Mouse (Mus musculus): ENCODE data around the gene Efcab1. TPM values are rescaled to one million over a fixed set of nuclear protein-coding genes. Genes with fewer than 3 reads are reported as not detected.
"Not testable (repeated sequence)": the region's sequence is repeated elsewhere in the genome, so short reads cannot be mapped to it uniquely, and the experiment has no call there.

Gene Efcab1
- polyA plus RNA-seq, 1 experiment from 2014 or later = 8.6 TPM

DNA sequence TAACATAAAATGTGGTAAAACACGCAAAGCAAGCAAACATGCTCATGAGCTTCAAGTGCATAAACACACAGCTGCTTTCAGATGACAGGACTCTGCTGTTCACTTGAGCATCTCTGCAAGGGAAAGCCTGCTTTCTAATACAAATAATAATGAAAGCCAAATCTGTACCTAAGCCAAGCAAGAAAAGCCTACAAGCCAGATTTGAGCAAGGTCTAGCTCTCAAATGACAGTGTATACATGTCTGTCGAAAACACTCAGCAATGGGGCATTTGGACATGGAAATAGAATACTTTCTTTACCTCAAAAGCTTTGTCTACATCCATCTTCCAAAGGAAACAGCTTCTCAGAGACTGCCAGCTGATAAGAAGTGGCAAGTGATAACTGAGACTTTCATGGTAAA lies 10.9 kb upstream of the Efcab1 start:
- Histone ChIP-seq H3K36me3 (ENCODE audit: insufficient read depth) (no peaks in the 10 kb centered on the region), H3K27me3 (ENCODE audit: insufficient read depth, low read length) (no peaks in the 10 kb centered on the region), H3K4me1 (ENCODE audit: insufficient read depth) (peaks cover 7% of the 10 kb centered on the region), H3K4me2 (no peak overlapping the region), H3K27ac (ENCODE audit: low read depth) (peak overlapping the region; percentile 44; the same call in 1 of the 2 replicates), H3K9me3 (ENCODE audit: low read depth, low read length) (no peaks in the 10 kb centered on the region), H3K4me3 (ENCODE audit: low read depth, low read length) (no peak overlapping the region), H3K9ac (no peak overlapping the region)
- DNase-seq (peak; percentile 74), ATAC-seq (ENCODE audit: insufficient read depth) (peak; percentile 45; the same call in 1 of the 2 replicates)
- WGBS = 9% methylated on average over 2 of the region's 2 CpGs
- no peak for TF ChIP-seq CTCF (IDR thresholded peaks at IDR 0.05; ENCODE audit: low read depth)

DNA sequence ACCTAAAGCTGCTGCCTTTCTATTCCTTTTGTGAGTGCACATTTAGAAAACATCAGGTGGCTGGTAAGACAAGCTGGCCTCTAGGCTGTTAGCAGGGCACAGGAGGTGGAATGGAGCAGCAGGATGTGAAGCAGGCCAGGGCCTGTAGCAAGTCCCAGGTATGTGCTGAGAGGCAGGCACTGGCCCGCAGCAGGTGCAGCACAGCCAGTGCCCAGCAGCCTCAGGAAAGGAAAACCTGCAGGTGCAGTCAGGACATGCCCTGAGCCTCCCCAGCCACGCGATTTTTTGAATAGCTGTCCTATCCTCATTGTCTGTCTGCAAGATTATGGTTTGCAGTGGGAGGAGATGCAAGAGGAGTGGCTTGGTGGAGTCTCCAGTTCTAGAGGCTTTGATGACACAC lies 24.3 kb downstream of the Efcab1 start:
- not testable (repeated sequence) for H3K4me2 ChIP-seq; H3K27ac ChIP-seq (ENCODE audit: low read depth); H3K4me3 ChIP-seq (ENCODE audit: low read depth, low read length); H3K9ac ChIP-seq; H3K27me3 ChIP-seq (ENCODE audit: insufficient read depth, low read length); H3K9me3 ChIP-seq (ENCODE audit: low read depth, low read length); H3K4me1 ChIP-seq (ENCODE audit: insufficient read depth); H3K36me3 ChIP-seq (ENCODE audit: insufficient read depth); DNase-seq
- 0 out of 2 replicates have a peak, but pooled peaks have one; percentile 47 for ATAC-seq (ENCODE audit: insufficient read depth)
- 49% methylated on average over 3 of the region's 3 CpGs for WGBS

DNA sequence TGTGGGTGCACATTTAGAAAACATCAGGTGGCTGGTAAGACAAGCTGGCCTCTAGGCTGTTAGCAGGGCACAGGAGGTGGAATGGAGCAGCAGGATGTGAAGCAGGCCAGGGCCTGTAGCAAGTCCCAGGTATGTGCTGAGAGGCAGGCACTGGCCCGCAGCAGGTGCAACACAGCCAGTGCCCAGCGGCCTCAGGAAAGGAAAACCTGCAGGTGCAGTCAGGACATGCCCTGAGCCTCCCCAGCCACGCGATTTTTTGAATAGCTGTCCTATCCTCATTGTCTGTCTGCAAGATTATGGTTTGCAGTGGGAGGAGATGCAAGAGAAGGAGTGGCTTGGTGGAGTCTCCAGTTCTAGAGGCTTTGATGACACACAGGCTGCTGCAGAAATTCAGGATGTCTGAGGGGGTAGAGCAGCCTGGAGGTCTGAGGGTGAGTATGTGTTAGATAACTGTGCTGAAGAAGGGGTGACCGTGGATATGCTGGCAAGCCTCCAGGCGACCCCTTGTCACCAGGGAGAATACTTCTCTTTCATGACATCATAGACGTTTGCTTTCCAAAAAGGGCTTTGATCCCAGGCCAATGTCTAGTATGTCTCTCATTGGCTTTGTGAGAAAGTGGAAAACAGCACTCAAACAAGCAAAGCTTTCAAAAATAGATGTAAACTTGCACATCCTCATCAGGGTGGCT lies 30.2 kb downstream of the Efcab1 start:
- ATAC-seq (ENCODE audit: insufficient read depth) (peak; percentile 91), DNase-seq (peak; percentile 97)
- Histone ChIP-seq H3K4me1 (ENCODE audit: insufficient read depth) (peaks cover 18% of the 10 kb centered on the region), H3K27ac (ENCODE audit: low read depth) (peak overlapping the region; percentile 88)
- not testable (repeated sequence) for H3K4me2 ChIP-seq; H3K9me3 ChIP-seq (ENCODE audit: low read depth, low read length); H3K9ac ChIP-seq; H3K36me3 ChIP-seq (ENCODE audit: insufficient read depth); H3K27me3 ChIP-seq (ENCODE audit: insufficient read depth, low read length); H3K4me3 ChIP-seq (ENCODE audit: low read depth, low read length)
- 34% methylated on average over 7 of the region's 7 CpGs for WGBS

DNA sequence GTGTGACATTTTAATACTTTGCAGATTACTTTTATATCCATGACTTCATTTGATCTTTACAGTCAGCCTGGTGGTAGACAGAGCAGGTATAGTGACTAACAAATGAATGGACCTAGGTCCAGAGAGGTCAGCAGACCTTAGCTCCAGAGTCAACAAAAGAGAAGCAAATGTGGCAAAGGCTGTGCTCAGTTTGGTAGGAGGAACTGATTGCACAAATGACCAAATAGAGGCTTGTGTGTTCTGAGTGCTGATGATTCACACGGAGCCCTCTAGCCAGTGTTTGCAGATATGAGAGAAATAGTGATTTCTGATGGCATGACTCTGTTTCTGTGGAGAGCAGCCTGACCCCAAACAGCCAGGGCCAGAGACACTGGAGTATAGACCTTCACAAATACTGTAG lies 33.1 kb downstream of the Efcab1 start:
- H3K9ac ChIP-seq = no peak overlapping the region
- WGBS = 16% methylated on average over 1 of the region's 1 CpGs
- 0 out of 2 replicates have a peak overlapping the region, but pooled peaks have one; percentile 7 for H3K4me2 ChIP-seq
- peak overlapping the region; percentile 76 for H3K27ac ChIP-seq (ENCODE audit: low read depth)
- TF ChIP-seq CTCF (IDR thresholded peaks at IDR 0.05; ENCODE audit: low read depth) = no peak
- peaks cover 18% of the 10 kb centered on the region for H3K4me1 ChIP-seq (ENCODE audit: insufficient read depth)
- DNase-seq (no peak), ATAC-seq (ENCODE audit: insufficient read depth) (peak; percentile 23; the same call in 1 of the 2 replicates)
- H3K27me3 ChIP-seq (ENCODE audit: insufficient read depth, low read length) = no peaks in the 10 kb centered on the region
- no peak overlapping the region for H3K4me3 ChIP-seq (ENCODE audit: low read depth, low read length)
- H3K36me3 ChIP-seq (ENCODE audit: insufficient read depth) = no peaks in the 10 kb centered on the region
- no peaks in the 10 kb centered on the region for H3K9me3 ChIP-seq (ENCODE audit: low read depth, low read length)

DNA sequence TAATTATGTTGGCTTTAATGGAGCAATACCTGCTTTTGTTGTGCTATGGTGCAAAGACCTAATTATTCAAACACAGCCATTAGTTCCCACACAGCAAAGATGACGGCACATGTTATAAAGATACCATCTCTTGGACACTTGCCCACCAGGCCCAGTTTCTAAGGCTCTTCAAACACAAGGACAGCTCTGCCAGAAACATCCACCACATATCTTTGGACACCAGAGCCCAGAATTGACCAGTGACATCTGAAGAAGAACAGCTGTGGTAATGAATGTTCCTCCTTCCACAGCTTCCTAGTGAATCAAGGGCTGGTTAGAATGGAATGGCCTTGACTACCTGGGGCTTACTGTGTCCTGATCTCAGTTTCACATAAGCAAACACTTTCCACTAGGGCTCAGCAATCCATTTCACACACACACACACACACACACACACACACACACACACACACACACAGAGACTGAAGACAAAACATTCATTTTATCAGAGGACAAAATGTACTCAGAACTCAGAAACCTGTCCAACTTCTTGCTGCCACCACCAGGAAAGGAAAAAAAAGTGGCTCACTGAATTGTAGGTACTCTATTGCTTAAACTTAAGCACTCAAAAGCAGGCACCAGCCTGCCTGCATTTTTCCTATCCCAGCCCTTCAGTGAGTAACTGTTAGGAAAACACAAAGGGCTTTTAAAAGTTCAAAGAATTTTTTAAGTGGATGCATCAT lies 33.7 kb downstream of the Efcab1 start:
- peak; percentile 95 for DNase-seq
- WGBS = 33% methylated on average over 1 of the region's 1 CpGs
- H3K36me3 ChIP-seq (ENCODE audit: insufficient read depth) = no peaks in the 10 kb centered on the region

DNA sequence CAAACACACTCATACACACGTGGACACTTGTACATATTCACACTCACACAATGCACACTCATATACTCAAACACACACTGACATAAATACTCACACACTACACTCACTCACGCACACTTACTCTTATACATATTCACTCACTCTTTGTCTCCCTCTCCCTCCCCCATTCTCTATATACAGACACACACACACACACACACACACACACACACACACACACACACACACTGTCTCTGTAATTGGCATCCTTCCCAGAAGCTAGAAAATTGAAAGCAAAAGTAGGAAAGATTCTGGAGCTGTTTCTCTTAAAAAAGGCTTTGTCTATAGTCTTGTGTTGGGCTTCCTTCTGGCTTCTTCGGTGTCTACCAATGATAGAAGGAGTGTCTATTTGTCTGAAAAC lies 34.5 kb downstream of the Efcab1 start:
- Histone ChIP-seq H3K4me2 (no peak overlapping the region), H3K4me3 (ENCODE audit: low read depth, low read length) (no peak overlapping the region), H3K9me3 (ENCODE audit: low read depth, low read length) (no peaks in the 10 kb centered on the region), H3K27ac (ENCODE audit: low read depth) (peak overlapping the region; percentile 76), H3K27me3 (ENCODE audit: insufficient read depth, low read length) (no peaks in the 10 kb centered on the region), H3K4me1 (ENCODE audit: insufficient read depth) (peaks cover 18% of the 10 kb centered on the region), H3K9ac (no peak overlapping the region), H3K36me3 (ENCODE audit: insufficient read depth) (no peaks in the 10 kb centered on the region)
- no peak for TF ChIP-seq CTCF (IDR thresholded peaks at IDR 0.05; ENCODE audit: low read depth)
- DNase-seq = peak; percentile 83
- WGBS = 25% methylated on average over 3 of the region's 3 CpGs
- peak; percentile 25; the same call in 1 of the 2 replicates for ATAC-seq (ENCODE audit: insufficient read depth)

More for the DNA sequence above, 33.7 kb downstream of the Efcab1 start:
- Histone ChIP-seq H3K4me2 (0 out of 2 replicates have a peak overlapping the region, but pooled peaks have one; percentile 7), H3K27ac (ENCODE audit: low read depth) (peak overlapping the region; percentile 76), H3K9me3 (ENCODE audit: low read depth, low read length) (no peaks in the 10 kb centered on the region), H3K4me1 (ENCODE audit: insufficient read depth) (peaks cover 18% of the 10 kb centered on the region), H3K4me3 (ENCODE audit: low read depth, low read length) (no peak overlapping the region), H3K27me3 (ENCODE audit: insufficient read depth, low read length) (no peaks in the 10 kb centered on the region), H3K9ac (no peak overlapping the region)
- no peak for TF ChIP-seq CTCF (IDR thresholded peaks at IDR 0.05; ENCODE audit: low read depth)
- ATAC-seq (ENCODE audit: insufficient read depth) = peak; percentile 67

DNA sequence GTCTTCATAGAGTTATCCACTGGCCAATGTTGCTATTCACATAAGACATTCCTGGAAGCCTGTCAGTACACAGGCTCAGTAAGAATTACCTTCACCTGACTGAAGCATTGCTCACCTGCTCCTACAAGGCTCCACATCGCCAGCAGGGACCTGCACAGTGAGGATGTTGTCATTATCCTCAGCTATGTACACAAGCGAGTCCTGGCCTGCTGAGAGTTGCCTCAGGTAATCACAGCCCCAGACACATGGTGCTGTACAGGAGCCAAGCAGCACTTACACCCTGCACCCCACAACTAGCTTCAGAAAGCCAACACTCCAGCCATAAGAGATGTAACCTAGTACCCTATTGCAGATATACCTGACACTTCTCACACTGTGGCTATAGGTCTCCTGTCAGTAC lies 37.1 kb downstream of the Efcab1 start:
- Histone ChIP-seq H3K4me2 (no peak overlapping the region), H3K27me3 (ENCODE audit: insufficient read depth, low read length) (no peaks in the 10 kb centered on the region), H3K4me3 (ENCODE audit: low read depth, low read length) (no peak overlapping the region), H3K9me3 (ENCODE audit: low read depth, low read length) (no peaks in the 10 kb centered on the region), H3K27ac (ENCODE audit: low read depth) (no peak overlapping the region), H3K4me1 (ENCODE audit: insufficient read depth) (peaks cover 7% of the 10 kb centered on the region; the same call in 1 of the 2 replicates), H3K9ac (no peak overlapping the region), H3K36me3 (ENCODE audit: insufficient read depth) (no peaks in the 10 kb centered on the region)
- TF ChIP-seq CTCF (IDR thresholded peaks at IDR 0.05; ENCODE audit: low read depth) = no peak
- no peak for ATAC-seq (ENCODE audit: insufficient read depth)
- DNase-seq = no peak
- WGBS = 83% methylated on average over 2 of the region's 2 CpGs

DNA sequence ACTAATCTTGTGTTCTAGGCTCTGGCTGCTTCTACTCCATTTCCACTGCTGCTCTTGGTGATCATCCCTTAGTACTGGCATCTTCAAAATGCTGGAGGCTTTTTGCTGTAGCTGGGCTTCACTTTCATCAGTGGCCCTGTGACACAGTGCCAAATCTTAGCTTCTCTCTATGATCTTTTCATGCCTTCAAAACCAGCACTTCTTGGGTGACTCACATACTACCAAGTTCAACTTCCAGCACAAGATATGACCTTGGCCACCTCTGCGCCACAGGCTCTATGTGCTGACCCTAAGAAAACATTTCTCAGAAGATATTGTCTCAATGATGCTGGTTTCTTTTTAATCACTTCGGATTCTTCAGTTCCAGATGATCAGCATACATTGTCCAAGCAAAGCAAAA lies 41.2 kb downstream of the Efcab1 start:
- H3K9me3 ChIP-seq (ENCODE audit: low read depth, low read length); ATAC-seq (ENCODE audit: insufficient read depth); H3K27me3 ChIP-seq (ENCODE audit: insufficient read depth, low read length); H3K27ac ChIP-seq (ENCODE audit: low read depth); H3K4me3 ChIP-seq (ENCODE audit: low read depth, low read length); H3K9ac ChIP-seq; H3K4me2 ChIP-seq; H3K4me1 ChIP-seq (ENCODE audit: insufficient read depth); H3K36me3 ChIP-seq (ENCODE audit: insufficient read depth); DNase-seq: not testable (repeated sequence)
- 84% methylated on average over 2 of the region's 2 CpGs for WGBS
